Mouse (Mus musculus) left cerebral cortex, adult 2 months (tissue): ENCODE results near the gene Taf5l. TPM values are rescaled to one million over a fixed set of nuclear protein-coding genes. Genes with fewer than 3 reads are reported as not detected.
A peak's percentile ranks its signal among the peaks of the same experiment; 100 is the strongest.

Source experiments
- DNase-seq, 2 experiments: peaks; one replicate each; pipeline ENCODE4 v3.0.0; 2021 to 2022; ENCODE audit warnings: low spot score in 2 of 2, mixed read lengths in 1 of 2; ENCODE audit errors: extremely low spot score in 1 of 2
- H3K27ac ChIP-seq: fragments of 200-600 bp; 2 replicates; pipeline ENCODE4 v1.8.1; 2022
- H3K4me3 ChIP-seq: fragments of 200-600 bp; 2 replicates; pipeline ENCODE4 v1.8.1; 2022
- CTCF ChIP-seq: fragments of 200-600 bp; IDR thresholded peaks from 2 replicates; pipeline ENCODE4 v1.8.1; 2022; ENCODE audit warnings: antibody characterized with exemption, mild to moderate bottlenecking, moderate library complexity
- intact Hi-C: fragments of 180-260 bp; cut with DNase I; formaldehyde crosslinking; loops from one replicate; pipeline ENCODE4 v1.15.1; 2025
- microRNA-seq, 2 experiments: library from miRNA; unstranded; fragments of <30 nt; microRNA quantifications; one replicate each; pipeline ENCODE4 v1.2.0; 2021
- total RNA-seq, 2 experiments: library from RNA; stranded (reverse); gene quantifications; 2 replicates each; pipeline ENCODE4 v1.2.3; 2021

Gene Taf5l
- total RNA-seq, 2 experiments from 2014 or later = 22.8 to 24.2 TPM

DNA sequence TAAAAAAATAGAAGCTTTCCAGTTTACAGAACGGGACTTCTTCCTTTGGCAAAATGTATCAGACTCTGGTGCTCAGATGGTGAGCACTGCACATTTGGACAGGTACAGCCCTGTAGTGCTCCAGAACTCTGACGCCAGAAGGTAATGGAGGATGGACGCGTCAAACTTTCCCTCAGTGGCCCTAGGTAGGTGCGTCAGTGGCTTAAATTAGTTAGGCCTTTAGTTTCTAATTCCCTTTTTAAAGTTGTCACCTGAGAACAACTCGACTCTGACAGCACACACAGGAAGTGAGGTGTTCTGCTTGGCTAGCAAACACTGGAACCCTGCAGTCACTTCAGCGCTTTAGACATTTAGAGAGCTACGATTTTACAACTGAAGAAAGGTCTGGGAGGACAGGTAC is 67.5 kb downstream of the Taf5l start:
- H3K27ac ChIP-seq = no peak overlapping the region
- no peak for DNase-seq
- intact Hi-C loops = no loop called here
- no peak for TF ChIP-seq CTCF
- no peak overlapping the region for H3K4me3 ChIP-seq

DNA sequence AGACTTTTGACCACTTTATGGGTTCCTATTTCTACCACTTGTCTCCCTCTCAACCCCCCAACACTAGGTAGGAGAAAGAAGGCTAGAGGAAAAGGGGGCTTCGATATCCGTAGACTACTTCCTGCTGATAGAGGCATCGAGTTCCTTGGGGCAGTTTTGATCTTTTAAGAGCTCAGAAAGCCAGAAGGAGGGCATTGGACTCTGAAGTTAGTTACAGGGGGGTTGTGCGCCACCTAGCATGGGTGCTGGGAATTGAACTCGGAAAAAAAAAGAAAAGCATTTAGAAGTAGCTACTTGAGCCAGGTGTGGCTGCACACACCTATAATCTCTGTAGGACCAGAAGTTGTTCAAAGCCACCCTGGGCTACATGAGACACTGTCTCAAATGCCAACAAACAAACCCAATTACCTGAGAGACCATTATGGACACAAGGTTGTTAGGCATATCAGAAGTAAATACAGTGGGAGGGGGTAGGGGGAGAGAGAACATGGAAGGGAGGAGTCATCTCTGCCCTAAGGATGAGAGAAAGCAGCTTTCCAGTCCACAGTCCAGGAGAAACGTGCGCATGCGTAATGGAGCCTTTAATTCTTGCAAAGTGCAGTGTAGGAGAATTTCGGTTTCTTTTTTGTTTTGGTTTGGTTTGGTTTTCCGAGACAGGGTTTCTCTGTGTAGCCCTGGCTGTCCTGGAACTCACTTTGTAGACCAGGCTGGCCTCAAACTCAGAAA is 71.0 kb downstream of the Taf5l start:
- TF ChIP-seq CTCF = peak; percentile 77
- peak overlapping the region; percentile 78 for H3K4me3 ChIP-seq
- no peak overlapping the region; the same call in 1 of the 2 replicates for H3K27ac ChIP-seq
- intact Hi-C loops = no loop called here
- peak; percentile 45 to 54 for DNase-seq

- no peak for TF ChIP-seq CTCF
- intact Hi-C loops = loop anchor here (2.0 kb wide), 1 partner anchor 71 kb away; the partner anchor contains the start of genes Taf5l and Urb2
- no peak for DNase-seq
- Histone ChIP-seq H3K4me3 (peak overlapping the region; percentile 78), H3K27ac (peak overlapping the region; percentile 90)
These were observed 71.6 kb downstream of the Taf5l start for GRCm38 (mm10) chr8:123949686-123949986.

DNA sequence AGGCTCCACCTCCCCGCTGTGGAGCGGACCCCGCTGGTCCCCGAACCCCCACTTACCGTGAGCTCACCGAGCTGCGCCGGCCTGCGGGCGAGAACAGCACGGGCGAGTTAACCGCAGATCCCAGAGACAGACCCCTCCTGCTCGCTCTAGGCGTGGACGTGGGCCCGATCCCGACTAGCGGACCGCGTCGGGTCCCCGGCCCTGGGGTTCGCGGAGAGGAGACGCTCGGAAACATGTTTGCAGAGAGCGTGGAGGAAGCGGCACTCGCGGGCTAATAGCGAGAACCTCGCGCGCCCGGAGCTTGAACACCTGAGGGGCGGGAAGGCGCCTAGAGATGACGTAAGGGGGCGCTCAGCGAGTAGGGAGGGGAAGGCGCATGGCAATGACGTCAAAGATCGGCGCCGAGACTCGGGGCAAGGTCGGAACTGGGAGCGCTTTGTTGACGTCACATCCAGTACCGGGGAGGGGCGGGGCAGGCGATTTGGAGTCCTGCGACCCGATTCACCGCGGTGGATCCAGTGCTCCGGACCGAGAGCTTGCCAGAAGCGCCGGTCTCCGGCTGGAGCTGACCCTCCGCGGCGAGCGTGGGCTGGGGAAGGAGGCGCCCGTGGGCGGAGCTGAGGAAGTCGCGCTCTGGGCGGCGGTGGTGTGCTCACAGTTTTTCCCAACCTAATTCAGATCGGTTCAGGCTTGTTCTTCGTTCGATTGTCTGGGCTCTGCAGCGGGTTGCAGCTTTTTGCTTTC is 72.1 kb downstream of the Taf5l start, which contains the start of gene Nup133:
Gene Nup133 (minus strand): TSS at position 324 of the 744 bp plus-strand sequence.
- intact Hi-C loops = loop anchor here (2.0 kb wide), 1 partner anchor 72 kb away; the partner anchor contains the start of genes Taf5l and Urb2
- H3K4me3 ChIP-seq = peak within 1 kb of the TSS; percentile 78
- peak within 1 kb of the TSS; percentile 90 for H3K27ac ChIP-seq
- no peak for TF ChIP-seq CTCF
- DNase-seq = peak; percentile 100

Small RNA genes lying within 50 kb of the gene (microRNA-seq; reads per million reads assigned to microRNA genes)
- 0 reads per million in 2 experiments for gene Mir1967

Other genes with a start within 250 kb of the Taf5l start
- gene Rab4a, start 215.4 kb downstream of the Taf5l start, total RNA-seq = 10 to 100 TPM; 39.8 to 48.9 TPM
- gene Ccsap, start 161.2 kb downstream of the Taf5l start, total RNA-seq = 10 to 100 TPM; 65.9 to 75.4 TPM
- gene Acta1, start 126.6 kb downstream of the Taf5l start, total RNA-seq = 10 to 100 TPM; 11.1 to 12.2 TPM
- 10 to 100 TPM; 22.6 to 25.6 TPM for gene Nup133, start 72.1 kb downstream of the Taf5l start, total RNA-seq
- 10 to 100 TPM; 16.3 to 16.5 TPM for gene Abcb10, start 38.3 kb downstream of the Taf5l start, total RNA-seq
- 10 to 100 TPM; 11.4 to 13.0 TPM for gene Urb2, start 111 bp upstream of the Taf5l start, total RNA-seq
- gene Galnt2, start 210.0 kb upstream of the Taf5l start, total RNA-seq = 10 to 100 TPM; 53.0 to 58.8 TPM